Mouse (Mus musculus) MEL (cell line): Measurements from ENCODE around the gene Xlr3b. TPM values are rescaled to one million over a fixed set of nuclear protein-coding genes. Genes with fewer than 3 reads are reported as not detected.
"Not testable (repeated sequence)": the region's sequence is repeated elsewhere in the genome, so short reads cannot be mapped to it uniquely, and the experiment has no call there.

Experiments
- DNase-seq: peaks from one replicate; pipeline ENCODE4 v3.0.0; 2011; ENCODE audit warnings: low read depth, low spot score
- H3K27ac ChIP-seq: 2 replicates; pipeline ENCODE4 v1.5.1; 2012; ENCODE audit warnings: low read depth, mild to moderate bottlenecking, control low read depth, low read length, moderate library complexity; ENCODE audit not compliant: control insufficient read depth
- H3K27me3 ChIP-seq, 2 experiments: fragments of 150-350 bp in 1 of 2; sonication (generic) in 1 of 2; 2 replicates each; pipeline ENCODE4 v1.6.1; 2012; ENCODE audit warnings: low read length in 2 of 2, mild to moderate bottlenecking in 2 of 2, improper control_type of control experiment in 1 of 2, moderate library complexity in 1 of 2; ENCODE audit not compliant: insufficient read depth in 2 of 2, control insufficient read depth in 1 of 2
- H3K36me3 ChIP-seq, 2 experiments: 2 replicates each; pipeline ENCODE4 v1.6.1; 2012 to 2014; ENCODE audit warnings: low read length in 2 of 2, improper control_type of control experiment in 1 of 2, inconsistent platforms in 1 of 2, mild to moderate bottlenecking in 1 of 2; ENCODE audit not compliant: insufficient read depth in 2 of 2, control insufficient read depth in 1 of 2
- H3K4me1 ChIP-seq, 2 experiments: fragments of 150-350 bp in 1 of 2; sonication (generic) in 1 of 2; 2 replicates each; pipeline ENCODE4 v1.6.1; 2012; ENCODE audit warnings: low read length in 2 of 2, improper control_type of control experiment in 1 of 2, mild to moderate bottlenecking in 1 of 2; ENCODE audit not compliant: insufficient read depth in 2 of 2, control insufficient read depth in 1 of 2
- H3K4me3 ChIP-seq, 2 experiments: fragments of 150-350 bp in 1 of 2; sonication (generic) in 1 of 2; 2 replicates each; pipeline ENCODE4 v1.5.1; 2012; ENCODE audit warnings: low read depth in 2 of 2, low read length in 2 of 2, mild to moderate bottlenecking in 2 of 2, moderate library complexity in 2 of 2, control low read depth in 1 of 2, improper control_type of control experiment in 1 of 2; ENCODE audit not compliant: control insufficient read depth in 1 of 2, insufficient read depth in 1 of 2
- H3K79me2 ChIP-seq: 2 replicates; pipeline ENCODE4 v1.6.1; 2012; ENCODE audit warnings: mild to moderate bottlenecking, low read length, moderate library complexity; ENCODE audit not compliant: control insufficient read depth, poor library complexity, insufficient read depth
- H3K9ac ChIP-seq: 2 replicates; pipeline ENCODE4 v1.6.1; 2012; ENCODE audit warnings: low read depth, mild to moderate bottlenecking, control low read depth, low read length, moderate library complexity; ENCODE audit not compliant: control insufficient read depth, poor library complexity, severe bottlenecking
- H3K9me3 ChIP-seq: fragments of 150-350 bp; sonication (generic); replicated peaks from 2 replicates; pipeline ENCODE4 v1.6.1; 2012; ENCODE audit warnings: mild to moderate bottlenecking, low read length, improper control_type of control experiment, moderate library complexity; ENCODE audit not compliant: insufficient read depth
- CHD2 ChIP-seq: IDR thresholded peaks from 2 replicates; pipeline ENCODE4 v1.6.1; 2011; ENCODE audit warnings: low read length, improper control_type of control experiment
- HCFC1 ChIP-seq: IDR thresholded peaks from 2 replicates; pipeline ENCODE4 v1.6.1; 2012; ENCODE audit warnings: low read depth, mild to moderate bottlenecking, inconsistent platforms, low read length, improper control_type of control experiment, moderate library complexity
- NELFE ChIP-seq: IDR thresholded peaks from 2 replicates; pipeline ENCODE4 v1.6.1; 2011; ENCODE audit warnings: low read depth, low read length, improper control_type of control experiment
- NRF1 ChIP-seq: IDR thresholded peaks from 2 replicates; pipeline ENCODE4 v1.6.1; 2014; ENCODE audit warnings: low read depth, mild to moderate bottlenecking, inconsistent platforms, low read length, improper control_type of control experiment, moderate library complexity; ENCODE audit not compliant: poor library complexity, insufficient read depth, severe bottlenecking
- polyA plus RNA-seq, 2 experiments: library from polyadenylated mRNA; stranded (reverse) in 1 of 2; unstranded in 1 of 2; fragments of >175 nt in 1 of 2; fragments of >200 nt in 1 of 2; gene quantifications; 2 replicates each; pipeline versions ENCODE4 v1.2.1 to v1.2.4; 2012; ENCODE audit warnings: low replicate concordance in 2 of 2, low read depth in 1 of 2; ENCODE audit not compliant: insufficient read length in 2 of 2, insufficient read depth in 1 of 2, missing spikeins in 1 of 2
- total RNA-seq: library from RNA; depleted of rRNA; stranded (reverse); fragments of 300-350 nt; gene quantifications from 2 replicates; pipeline ENCODE4 v1.2.3, GENCODE M21; 2012; rRNA removed

Xlr3b gene
- total RNA-seq (22.4 and 23.8 TPM in 2 replicates), polyA plus RNA-seq (10 to 100 TPM in 1 of 2 experiments, not detected in 1; 16.5 TPM)

GRCm38 (mm10) chrX:73191934-73192333, at the start of gene Xlr3b:
Gene Xlr3b, plus strand, starts transcription at chrX:73192207.
- TF ChIP-seq HCFC1 (peak; percentile 59; the same call in 1 of the 2 replicates), NELFE (peak; percentile 27; the same call in 1 of the 2 replicates), CHD2 (peak; percentile 19; the same call in 1 of the 2 replicates), NRF1 (peak; percentile 74)
- not testable (repeated sequence) for H3K36me3 ChIP-seq, H3K79me2 ChIP-seq, H3K4me1 ChIP-seq, H3K9me3 ChIP-seq, H3K27me3 ChIP-seq, H3K27ac ChIP-seq
- H3K4me3 ChIP-seq: peak within 1 kb of the TSS; percentile 55 to 79
- peak; percentile 89 for DNase-seq
- peak within 1 kb of the TSS; percentile 64 for H3K9ac ChIP-seq

GRCm38 (mm10) chrX:73143218-73143618, 48.8 kb upstream of the Xlr3b start:
- H3K4me3 ChIP-seq, H3K27ac ChIP-seq, DNase-seq, H3K9me3 ChIP-seq, H3K9ac ChIP-seq, H3K79me2 ChIP-seq, H3K4me1 ChIP-seq, H3K27me3 ChIP-seq, H3K36me3 ChIP-seq: not testable (repeated sequence)

DNA sequence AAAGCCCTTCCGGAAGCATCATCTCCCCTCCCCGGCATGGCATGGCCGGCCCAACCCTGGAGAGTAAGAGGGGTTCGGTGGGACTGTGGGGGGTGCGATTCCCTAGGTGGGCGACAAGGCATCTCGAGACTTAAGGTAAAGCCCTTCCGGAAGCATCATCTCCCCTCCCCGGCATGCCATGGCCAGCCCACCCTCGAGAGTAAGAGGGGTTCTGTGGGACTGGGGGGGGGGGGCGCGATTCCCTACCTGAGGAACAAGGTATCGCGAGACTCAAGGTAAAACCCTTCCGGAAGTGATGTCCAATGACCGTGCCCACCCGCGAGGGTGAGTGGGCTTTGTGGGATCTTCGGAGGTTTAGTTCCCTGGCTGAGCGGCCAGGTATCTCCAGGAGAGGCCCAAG, 43.5 kb upstream of the Xlr3b start, which contains the start of gene Xlr5b:
Gene Xlr5b, plus strand, starts transcription at position 301 of the 400 bp plus-strand sequence.
- H3K4me3 ChIP-seq, H3K9me3 ChIP-seq, H3K4me1 ChIP-seq, H3K79me2 ChIP-seq, H3K27me3 ChIP-seq, H3K36me3 ChIP-seq, H3K9ac ChIP-seq, DNase-seq, H3K27ac ChIP-seq: not testable (repeated sequence)

GRCm38 (mm10) chrX:73149350-73149749, 42.7 kb upstream of the Xlr3b start, which contains the start of gene DXBay18:
Gene DXBay18, minus strand, starts transcription at chrX:73149450.
- not testable (repeated sequence) for H3K9ac ChIP-seq, H3K79me2 ChIP-seq, H3K4me3 ChIP-seq, H3K9me3 ChIP-seq, H3K27ac ChIP-seq, DNase-seq, H3K27me3 ChIP-seq, H3K4me1 ChIP-seq, H3K36me3 ChIP-seq

DNA sequence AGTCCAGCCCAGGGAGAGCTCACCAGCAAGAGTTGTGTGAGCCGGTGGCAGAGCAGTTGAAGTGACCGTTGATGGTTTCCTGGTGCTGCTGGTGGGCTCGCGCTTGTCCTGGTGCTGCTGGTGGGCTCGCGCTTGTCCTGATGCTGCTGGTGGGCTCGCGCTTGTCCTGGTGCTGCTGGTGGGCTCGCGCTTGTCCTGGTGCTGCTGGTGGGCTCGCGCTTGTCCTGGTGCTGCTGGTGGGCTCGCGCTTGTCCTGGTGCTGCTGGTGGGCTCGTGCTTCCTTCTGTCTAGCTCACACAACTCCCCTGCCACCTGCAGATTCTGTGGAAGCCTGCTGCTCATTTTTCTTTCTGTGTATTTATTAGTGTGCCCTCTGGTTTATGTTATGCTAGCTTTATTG, 15.1 kb upstream of the Xlr3b start, which contains the start of gene Spin2d:
Gene Spin2d, minus strand, starts transcription at position 101 of the 400 bp plus-strand sequence.
- H3K79me2 ChIP-seq, DNase-seq, H3K4me1 ChIP-seq, H3K36me3 ChIP-seq, H3K27ac ChIP-seq, H3K9ac ChIP-seq, H3K4me3 ChIP-seq, H3K9me3 ChIP-seq, H3K27me3 ChIP-seq: not testable (repeated sequence)

DNA sequence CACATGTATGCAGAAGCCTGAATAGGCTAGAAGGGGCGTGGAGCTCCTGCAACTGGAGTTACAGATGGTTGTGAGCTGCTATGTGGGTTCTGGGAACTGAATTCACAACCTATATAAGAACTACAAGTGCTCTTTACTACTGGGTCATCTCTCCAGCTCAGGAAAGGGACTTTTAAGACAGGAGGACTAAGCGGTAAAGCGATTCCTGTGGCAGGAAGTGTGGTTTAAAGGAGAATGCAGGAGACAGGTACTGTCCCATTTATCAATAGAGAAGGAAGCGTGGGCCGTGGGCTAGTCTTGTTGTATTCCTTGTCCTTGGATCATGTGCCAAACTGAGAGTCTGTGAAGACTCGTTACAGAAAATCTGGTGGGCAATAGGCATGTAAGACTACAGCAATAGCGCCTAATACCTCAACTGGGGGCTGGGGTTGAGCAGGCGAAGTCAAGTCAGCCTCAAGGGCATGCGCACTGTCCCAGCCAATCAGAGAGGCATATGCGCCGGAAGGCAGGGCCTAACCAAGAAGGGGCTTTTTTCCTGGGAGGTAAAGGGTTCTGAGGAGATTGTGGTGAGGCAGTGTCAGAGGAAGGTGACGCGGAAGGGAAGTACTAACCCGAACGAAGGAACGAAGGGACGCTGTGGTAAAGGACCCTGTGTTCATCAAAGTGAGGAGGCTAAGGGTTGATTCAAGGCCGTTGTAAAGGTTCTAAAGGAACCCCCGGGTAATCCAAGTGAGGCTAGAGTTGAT, 22.0 kb downstream of the Xlr3b start, which contains the start of gene Xlr4b:
Gene Xlr4b, plus strand, starts transcription at position 515 of the 746 bp plus-strand sequence.
- Histone ChIP-seq H3K27ac (peak within 1 kb of the TSS; percentile 42), H3K9ac (peak within 1 kb of the TSS; percentile 54), H3K4me3 (peak within 1 kb of the TSS; percentile 50 to 54)
- not testable (repeated sequence) for H3K79me2 ChIP-seq, H3K9me3 ChIP-seq, H3K36me3 ChIP-seq, H3K4me1 ChIP-seq, H3K27me3 ChIP-seq
- DNase-seq: peak; percentile 13
